Comparison of ENCODE assay signal across 9 mouse cellular contexts in the genomic region with DNA sequence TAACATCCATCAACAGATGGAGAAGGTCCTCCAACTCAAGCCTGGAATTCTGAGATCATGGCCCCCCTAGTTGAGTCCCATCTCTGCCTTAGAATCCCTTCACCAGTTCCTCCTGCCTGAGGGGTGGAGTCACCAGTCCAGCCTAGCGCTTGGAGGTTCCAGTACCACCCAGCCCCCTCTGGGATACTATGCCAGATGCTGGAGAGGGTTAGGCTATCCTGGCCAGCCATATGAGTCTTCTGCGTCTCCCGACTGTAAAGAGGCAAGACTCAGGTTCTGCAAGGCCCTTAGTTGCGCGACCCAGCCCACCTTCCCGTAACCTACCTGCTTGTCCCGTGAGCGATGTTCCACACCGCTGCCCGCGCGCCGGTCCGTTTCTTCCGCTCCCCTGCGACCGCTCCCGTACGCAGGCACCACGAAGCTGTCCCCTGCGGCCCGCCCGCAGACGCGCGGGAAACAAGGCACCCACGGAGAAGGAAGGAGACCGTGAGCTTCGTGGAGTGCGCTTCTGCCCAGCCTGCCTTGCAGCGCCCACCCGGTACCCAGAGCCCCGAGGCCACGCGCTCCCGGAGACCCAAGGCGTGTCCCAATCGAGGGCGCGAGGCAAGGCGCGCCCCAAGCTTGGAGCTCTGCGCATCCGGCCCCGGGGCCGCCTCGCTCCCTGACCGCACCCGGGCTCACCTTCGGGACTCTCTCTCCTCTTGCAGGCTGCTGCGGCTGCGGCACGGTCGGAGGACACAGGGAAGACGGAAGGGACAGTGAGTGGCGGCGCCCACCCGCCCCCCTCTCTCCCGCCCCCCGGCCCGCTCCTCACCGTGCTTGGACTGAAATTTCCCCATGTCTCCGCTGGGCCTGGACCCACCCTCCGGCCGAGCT. TPM values are rescaled to one million over a fixed set of nuclear protein-coding genes. Genes with fewer than 3 reads are reported as not detected.
DNase-seq lines count a peak whose midpoint lies in the region; ATAC-seq and TF ChIP-seq lines count a peak whose summit lies in the region.
"Had no signal": no experiment of that assay in that cellular context is flagged by ENCODE, and none has a peak within 500 bp of the region (broad histone marks: within the 10 kb centered on the region; RNA-seq: fewer than 3 reads in every experiment).

No protein-coding gene starts in this region.

- peak; percentile 79 for ATAC-seq in intestine, embryonic 15.5 days

- no peak for TF ChIP-seq CTCF in gastrocnemius, adult 2 months (IDR thresholded peaks at IDR 0.05)

- peak overlapping the region; percentile 74 for H3K27ac ChIP-seq in gastrocnemius, adult 2 months
- H3K27ac ChIP-seq in forebrain, embryonic 10.5 days, result peak overlapping the region; percentile 82
- H3K27ac ChIP-seq in intestine, embryonic 15.5 days, result no peak overlapping the region

- intact Hi-C loops in gastrocnemius, adult 2 months (cut with DNase I), result no loop called here

- peak; percentile 30 for DNase-seq in gastrocnemius, adult 2 months
- DNase-seq in gastrocnemius, postnatal 25 days, result no peak
- peak; percentile 12 for DNase-seq in ES-CJ7 (ENCODE audit: low read depth, low spot score)
- no peak for DNase-seq in forebrain, embryonic 10.5 days (ENCODE audit: extremely low spot score, low spot score)
- peak; percentile 33 for DNase-seq in mesoderm, embryonic 11.5 days (ENCODE audit: low read depth, low spot score)
- peak; percentile 37 for DNase-seq in thymus, postnatal 0 days (ENCODE audit: low spot score)
- DNase-seq in natural killer cell, adult 2 months (ENCODE audit: low spot score in 2 of 2), result no peak

- peak overlapping the region; percentile 97 for H3K4me2 ChIP-seq in intestine, embryonic 15.5 days (replicated peaks)

- peaks cover 21% of the 10 kb centered on the region for H3K4me1 ChIP-seq in forebrain, embryonic 10.5 days
- H3K4me1 ChIP-seq in intestine, embryonic 15.5 days (replicated peaks), result peaks cover 4% of the 10 kb centered on the region; the same call in 1 of the 2 replicates

- no peaks in the 10 kb centered on the region for H3K9me3 ChIP-seq in forebrain, embryonic 10.5 days
- no peaks in the 10 kb centered on the region for H3K9me3 ChIP-seq in intestine, embryonic 15.5 days

- no peaks in the 10 kb centered on the region for H3K36me3 ChIP-seq in forebrain, embryonic 10.5 days (replicated peaks)
- no peaks in the 10 kb centered on the region for H3K36me3 ChIP-seq in intestine, embryonic 15.5 days

- H3K9ac ChIP-seq in intestine, embryonic 15.5 days, result peak overlapping the region; percentile 56

- peak overlapping the region; percentile 74 for H3K4me3 ChIP-seq in gastrocnemius, adult 2 months
- H3K4me3 ChIP-seq in forebrain, embryonic 10.5 days, result peak overlapping the region; percentile 78
- H3K4me3 ChIP-seq in intestine, embryonic 15.5 days (replicated peaks), result peak overlapping the region; percentile 70

- WGBS in forebrain, embryonic 10.5 days, result under 1% methylated on average over 58 of the region's 65 CpGs
- WGBS in intestine, embryonic 15.5 days, result 1% methylated on average over 65 of the region's 65 CpGs

- H3K27me3 ChIP-seq in forebrain, embryonic 10.5 days (ENCODE audit: poor library complexity, severe bottlenecking), result peaks cover 47% of the 10 kb centered on the region
- peaks cover 27% of the 10 kb centered on the region for H3K27me3 ChIP-seq in intestine, embryonic 15.5 days (replicated peaks)

RNA-seq across cellular contexts. Expression of a gene that starts 0.6 kb away (rescaled TPM):
- 1 to 10 TPM; 1.0 to 1.1 TPM for total RNA-seq in gastrocnemius, adult 2 months (2021)
- total RNA-seq in gastrocnemius, postnatal 25 days (2021), result 1 to 10 TPM; 1.0 to 2.3 TPM
- 15.9 and 16.3 TPM in 2 replicates for polyA plus RNA-seq in forebrain, embryonic 10.5 days (2016; fragmentation: Nextera tagmentation; extraction: Ambion mirVana)
- polyA plus RNA-seq in intestine, embryonic 15.5 days (2015; fragmentation: Nextera tagmentation; extraction: Ambion mirVana), result 3.8 and 4.1 TPM in 2 replicates
- 0.78 and 0.96 TPM in 2 replicates for polyA plus RNA-seq in thymus, postnatal 0 days (2015; fragmentation: Nextera tagmentation; extraction: Ambion mirVana)
- total RNA-seq: MEL had no signal

Comparison
In these comparisons a context has a peak if more than half of its experiments do, and no peak if none do; other contexts are left out.
1. DNase-seq: peak in gastrocnemius, adult 2 months (single experiment), ES-CJ7 (single experiment), mesoderm, embryonic 11.5 days (single experiment) and thymus, postnatal 0 days (single experiment); none in gastrocnemius, postnatal 25 days (single experiment), forebrain, embryonic 10.5 days (single experiment) and natural killer cell, adult 2 months (0 of 2).
2. Peak in every context shown above with its lines, with median percentiles within 50 percentile points of each other: H3K4me3 ChIP-seq.